Mouse (Mus musculus): ENCODE measurements around the gene Nelfb. TPM values are rescaled to one million over a fixed set of nuclear protein-coding genes. Genes with fewer than 3 reads are reported as not detected.
"Not testable (repeated sequence)": the region's sequence is repeated elsewhere in the genome, so short reads cannot be mapped to it uniquely, and the experiment has no call there.

Nelfb gene
- 129 and 137 TPM in 2 replicates for polyA plus RNA-seq (2016; fragmentation: Nextera tagmentation; extraction: Ambion mirVana)

DNA sequence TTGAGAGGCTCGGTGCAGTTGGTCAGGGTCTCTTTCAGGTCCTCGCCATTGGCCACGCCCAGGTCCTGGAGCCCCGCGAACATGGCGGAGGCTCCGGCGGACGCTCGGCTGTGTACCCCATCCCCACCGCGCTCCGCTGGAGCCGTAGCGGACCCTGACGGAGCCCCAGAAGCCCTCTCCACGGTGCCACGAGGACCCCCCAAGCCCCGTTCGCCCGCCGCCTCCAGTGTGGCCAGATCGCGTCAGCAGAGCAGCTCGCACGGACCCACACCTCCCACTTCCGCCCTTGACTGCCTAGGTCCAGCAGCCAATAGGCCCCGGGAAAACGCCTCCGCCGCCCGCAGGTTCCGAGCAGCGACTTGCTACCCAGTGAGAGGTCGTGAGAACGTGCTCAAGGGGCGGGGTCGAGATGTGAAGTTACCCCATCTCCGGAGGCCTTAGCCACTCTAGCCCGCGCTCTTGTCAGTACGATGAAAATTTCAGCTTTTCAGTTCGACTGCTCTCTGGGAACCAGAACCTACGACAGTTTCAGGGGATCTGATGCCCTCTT lies at the start of gene Nelfb:
Gene Nelfb (minus strand): TSS at position 369 of the 550 bp plus-strand sequence.
- WGBS: under 1% methylated on average over 44 of the region's 44 CpGs
- peak within 1 kb of the TSS; percentile 84 for H3K4me3 ChIP-seq
- H3K27ac ChIP-seq: peak within 1 kb of the TSS; percentile 96
- H3K9me3 ChIP-seq (replicated peaks): no peaks in the 10 kb centered on the region
- H3K36me3 ChIP-seq: peaks cover 34% of the 10 kb centered on the region
- peaks cover 18% of the 10 kb centered on the region for H3K4me1 ChIP-seq
- DNase-seq (ENCODE audit: low spot score): peak; percentile 94
- peaks cover 22% of the 10 kb centered on the region for H3K27me3 ChIP-seq (ENCODE audit: low read depth, poor library complexity, severe bottlenecking)

DNA sequence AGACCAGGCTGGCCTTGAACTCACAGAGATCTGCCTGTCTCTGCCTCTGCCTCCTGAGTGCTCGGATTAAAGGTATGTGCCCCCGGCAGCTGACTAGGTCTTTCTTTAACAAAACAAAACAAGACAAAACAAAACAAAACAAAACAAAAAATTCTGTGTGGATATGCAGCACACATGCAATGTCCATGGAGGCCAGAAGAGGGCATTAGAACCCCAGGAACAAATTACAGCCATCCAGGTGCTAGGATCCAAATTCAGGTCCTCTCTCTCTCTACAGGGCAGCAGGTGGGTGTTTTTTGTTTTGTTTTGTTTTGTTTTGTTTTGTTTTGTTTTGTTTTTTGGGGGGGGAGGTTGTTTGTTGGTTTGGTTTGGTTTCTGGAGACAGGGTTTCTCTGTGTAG lies 47.6 kb upstream of the Nelfb start:
- Histone ChIP-seq H3K36me3 (no peaks in the 10 kb centered on the region), H3K4me1 (peaks cover 35% of the 10 kb centered on the region), H3K4me3 (no peak overlapping the region), H3K27ac (no peak overlapping the region), H3K27me3 (ENCODE audit: low read depth, poor library complexity, severe bottlenecking) (peaks cover 9% of the 10 kb centered on the region), H3K9me3 (replicated peaks) (no peaks in the 10 kb centered on the region)
- 69% methylated on average over 2 of the region's 2 CpGs for WGBS
- DNase-seq (ENCODE audit: low spot score): no peak

GRCm38 (mm10) chr2:25257250-25257649 lies 46.0 kb upstream of the Nelfb start:
- not testable (repeated sequence) for H3K27ac ChIP-seq; H3K4me3 ChIP-seq; H3K9me3 ChIP-seq (replicated peaks); H3K36me3 ChIP-seq; H3K27me3 ChIP-seq (ENCODE audit: low read depth, poor library complexity, severe bottlenecking); DNase-seq (ENCODE audit: low spot score)
- WGBS: 91% methylated on average over 5 of the region's 5 CpGs
- peaks cover 23% of the 10 kb centered on the region for H3K4me1 ChIP-seq

GRCm38 (mm10) chr2:25256443-25257109 lies 45.3 kb upstream of the Nelfb start:
- H3K9me3 ChIP-seq (replicated peaks); H3K27ac ChIP-seq; H3K27me3 ChIP-seq (ENCODE audit: low read depth, poor library complexity, severe bottlenecking); DNase-seq (ENCODE audit: low spot score): not testable (repeated sequence)
- 68% methylated on average over 12 of the region's 12 CpGs for WGBS
- Histone ChIP-seq H3K36me3 (peaks cover 14% of the 10 kb centered on the region), H3K4me3 (peak overlapping the region; percentile 79), H3K4me1 (peaks cover 18% of the 10 kb centered on the region)

DNA sequence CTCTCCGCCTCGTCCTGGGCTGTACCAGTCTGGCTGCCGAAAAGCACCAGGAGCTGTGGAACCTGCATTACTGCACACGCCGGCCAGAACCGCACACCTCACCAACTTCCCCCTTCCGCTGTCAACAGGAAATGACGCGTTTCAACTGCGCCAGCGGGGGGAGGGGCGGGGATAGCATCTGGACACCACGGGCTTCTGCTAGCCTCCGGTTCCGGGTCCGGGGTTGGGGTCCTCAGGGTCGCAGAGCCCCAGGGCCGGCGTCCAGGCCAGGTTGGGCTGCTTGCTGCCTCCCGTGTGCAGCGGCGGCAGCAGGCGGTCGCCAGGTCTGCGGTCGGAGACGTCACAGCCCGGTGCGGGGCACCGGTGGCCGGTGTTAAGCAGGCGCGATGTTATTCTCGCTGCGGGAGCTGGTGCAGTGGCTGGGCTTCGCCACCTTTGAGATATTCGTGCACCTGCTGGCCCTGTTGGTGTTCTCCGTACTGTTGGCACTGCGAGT lies 44.0 kb upstream of the Nelfb start, which contains the start of gene Tmem203:
Gene Tmem203 (plus strand): TSS at position 156 of the 496 bp plus-strand sequence.
- Histone ChIP-seq H3K27me3 (ENCODE audit: low read depth, poor library complexity, severe bottlenecking) (no peaks in the 10 kb centered on the region), H3K9me3 (replicated peaks) (no peaks in the 10 kb centered on the region), H3K36me3 (peaks cover 26% of the 10 kb centered on the region), H3K4me1 (peaks cover 18% of the 10 kb centered on the region), H3K27ac (peak within 1 kb of the TSS; percentile 92), H3K4me3 (peak within 1 kb of the TSS; percentile 79)
- peak; percentile 99 for DNase-seq (ENCODE audit: low spot score)
- WGBS: under 1% methylated on average over 39 of the region's 39 CpGs

DNA sequence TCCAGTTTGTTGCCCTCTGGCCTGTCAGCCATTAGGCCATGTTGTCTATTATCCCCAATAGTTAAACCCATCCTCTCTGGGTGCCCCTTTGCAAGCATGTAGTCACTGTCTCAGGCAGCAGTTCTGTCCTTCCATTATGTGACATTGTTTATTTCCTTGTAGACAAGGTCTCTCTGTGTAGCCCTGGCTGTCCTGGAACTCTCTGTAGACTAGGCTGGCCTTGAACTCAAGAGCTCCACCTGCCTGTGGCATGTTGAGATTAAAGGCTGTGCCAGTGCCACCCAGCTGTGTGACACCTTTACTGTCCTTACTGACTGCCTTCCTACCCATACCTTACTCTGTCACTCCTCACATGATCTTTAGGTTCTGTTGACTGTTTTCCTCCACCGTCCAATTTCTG lies 41.0 kb upstream of the Nelfb start:
- no peak for DNase-seq (ENCODE audit: low spot score)
- 83% methylated on average over 1 of the region's 1 CpGs for WGBS
- no peak overlapping the region for H3K27ac ChIP-seq
- H3K36me3 ChIP-seq: peaks cover 56% of the 10 kb centered on the region
- no peaks in the 10 kb centered on the region for H3K9me3 ChIP-seq (replicated peaks)
- no peaks in the 10 kb centered on the region for H3K27me3 ChIP-seq (ENCODE audit: low read depth, poor library complexity, severe bottlenecking)
- H3K4me1 ChIP-seq: peaks cover 18% of the 10 kb centered on the region
- no peak overlapping the region for H3K4me3 ChIP-seq

DNA sequence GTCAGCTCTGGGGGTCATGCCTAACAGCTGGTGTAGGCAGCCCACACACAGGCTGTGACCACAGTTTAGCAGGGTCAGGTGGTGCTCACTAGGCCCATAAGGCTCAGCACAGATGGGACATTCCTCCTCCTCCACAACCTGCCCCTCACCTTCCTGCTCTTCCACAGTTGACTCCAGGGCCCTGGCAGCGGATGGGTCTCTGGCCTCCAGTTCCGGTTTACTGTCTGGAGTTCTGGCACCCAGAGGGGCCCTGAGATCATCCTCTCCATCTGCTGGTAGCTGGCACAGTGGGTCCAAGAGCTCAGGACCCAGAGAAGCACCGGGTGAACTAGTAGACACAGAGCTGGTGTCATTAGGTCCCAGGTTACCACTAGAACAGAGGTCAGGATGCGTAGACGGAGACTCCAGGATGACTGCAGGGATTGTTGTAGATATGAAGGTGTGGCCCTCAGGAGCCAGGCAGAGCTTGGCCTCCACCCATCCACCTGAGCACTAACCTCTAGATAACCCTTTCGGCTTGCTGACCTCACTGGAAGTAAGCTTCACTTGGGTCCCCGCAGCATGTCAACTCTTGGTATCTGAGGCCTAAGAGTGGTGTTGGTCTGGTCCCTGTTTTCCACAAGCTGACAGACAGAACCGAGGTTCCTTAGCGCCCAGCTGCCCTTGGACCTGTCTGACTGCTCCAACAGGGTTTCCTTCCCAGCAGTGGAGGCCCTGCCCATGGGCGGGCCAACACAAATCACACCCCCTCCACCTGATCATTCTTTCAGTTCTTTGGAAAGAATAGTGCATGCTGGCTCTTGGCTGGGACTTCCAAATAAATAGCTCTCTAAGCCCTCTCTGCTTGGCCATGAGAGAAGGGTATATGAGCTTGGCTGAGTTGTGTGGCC lies 35.1 kb upstream of the Nelfb start, which contains the start of gene AL732309.1:
Gene AL732309.1 (minus strand): TSS at position 681 of the 890 bp plus-strand sequence.
- DNase-seq (ENCODE audit: low spot score): no peak
- H3K27ac ChIP-seq: no peak within 1 kb of the TSS
- peaks cover 31% of the 10 kb centered on the region for H3K27me3 ChIP-seq (ENCODE audit: low read depth, poor library complexity, severe bottlenecking)
- peaks cover 18% of the 10 kb centered on the region for H3K4me1 ChIP-seq
- no peak within 1 kb of the TSS for H3K4me3 ChIP-seq
- WGBS: 91% methylated on average over 10 of the region's 10 CpGs
- peaks cover 65% of the 10 kb centered on the region for H3K36me3 ChIP-seq
- H3K9me3 ChIP-seq (replicated peaks): no peaks in the 10 kb centered on the region

DNA sequence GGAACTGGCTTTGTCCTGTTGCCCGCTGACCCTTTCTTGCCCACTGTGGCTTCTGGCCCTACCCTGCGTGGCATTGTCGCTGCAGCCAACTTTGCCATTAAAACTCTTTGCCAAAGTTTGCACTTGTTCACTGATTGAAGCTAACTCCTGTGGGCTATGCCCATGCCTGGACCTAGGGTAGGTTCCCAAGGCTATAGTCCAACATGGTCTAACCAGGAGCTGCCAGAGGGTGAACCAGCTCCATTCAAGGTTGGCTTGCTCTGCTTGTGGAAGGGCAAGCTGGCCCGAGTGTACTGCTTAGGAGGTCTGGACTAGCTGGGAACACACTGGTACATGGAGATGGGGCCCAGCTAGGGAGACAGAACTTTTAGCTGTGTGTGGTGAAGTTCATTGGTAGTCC lies 32.9 kb upstream of the Nelfb start:
- H3K27ac ChIP-seq: no peak overlapping the region
- 87% methylated on average over 4 of the region's 4 CpGs for WGBS
- H3K4me1 ChIP-seq: peaks cover 31% of the 10 kb centered on the region
- H3K4me3 ChIP-seq: no peak overlapping the region
- peaks cover 39% of the 10 kb centered on the region for H3K27me3 ChIP-seq (ENCODE audit: low read depth, poor library complexity, severe bottlenecking)
- peaks cover 43% of the 10 kb centered on the region for H3K36me3 ChIP-seq
- DNase-seq (ENCODE audit: low spot score): no peak
- no peaks in the 10 kb centered on the region for H3K9me3 ChIP-seq (replicated peaks)

DNA sequence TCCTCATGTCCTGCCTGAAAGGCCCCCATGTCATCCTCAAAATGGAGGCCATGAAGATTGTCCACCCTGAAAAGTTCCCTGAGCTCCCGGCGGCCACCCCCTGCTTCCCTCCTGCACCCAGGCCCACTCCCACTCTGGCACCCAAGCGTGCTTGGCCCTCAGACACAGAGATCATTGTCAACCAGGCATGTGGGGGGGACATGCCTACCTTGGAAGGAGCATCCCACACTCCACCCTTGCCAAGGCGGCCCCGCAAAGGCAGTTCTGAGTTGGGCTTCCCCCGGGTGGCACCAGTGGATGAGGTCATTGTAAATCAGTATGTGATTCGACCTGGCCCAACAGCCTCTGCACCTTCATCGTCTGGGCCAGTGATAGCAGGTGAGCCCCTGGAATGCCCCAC lies 32.1 kb upstream of the Nelfb start:
- H3K4me3 ChIP-seq: peak overlapping the region; percentile 63
- peak overlapping the region; percentile 47; the same call in 1 of the 2 replicates for H3K27ac ChIP-seq
- WGBS: 72% methylated on average over 8 of the region's 8 CpGs
- peaks cover 31% of the 10 kb centered on the region for H3K4me1 ChIP-seq
- DNase-seq (ENCODE audit: low spot score): no peak
- H3K27me3 ChIP-seq (ENCODE audit: low read depth, poor library complexity, severe bottlenecking): peaks cover 44% of the 10 kb centered on the region
- H3K36me3 ChIP-seq: peaks cover 35% of the 10 kb centered on the region
- no peaks in the 10 kb centered on the region for H3K9me3 ChIP-seq (replicated peaks)

GRCm38 (mm10) chr2:25242101-25242506 lies 30.8 kb upstream of the Nelfb start, which contains the start of the genes Rnf208 and Cysrt1:
Gene Rnf208 (plus strand): TSS chr2:25242255.
Gene Cysrt1 (minus strand): TSS chr2:25242452.
- under 1% methylated on average over 59 of the region's 59 CpGs for WGBS
- H3K27ac ChIP-seq: peak within 1 kb of the TSS; percentile 71
- peaks cover 48% of the 10 kb centered on the region for H3K27me3 ChIP-seq (ENCODE audit: low read depth, poor library complexity, severe bottlenecking)
- peaks cover 22% of the 10 kb centered on the region for H3K36me3 ChIP-seq
- peak; percentile 43 for DNase-seq (ENCODE audit: low spot score)
- H3K4me3 ChIP-seq: peak within 1 kb of the TSS; percentile 63
- H3K4me1 ChIP-seq: peaks cover 31% of the 10 kb centered on the region
- no peaks in the 10 kb centered on the region for H3K9me3 ChIP-seq (replicated peaks)

GRCm38 (mm10) chr2:25241438-25241775 lies 30.1 kb upstream of the Nelfb start:
- peaks cover 51% of the 10 kb centered on the region for H3K27me3 ChIP-seq (ENCODE audit: low read depth, poor library complexity, severe bottlenecking)

GRCm38 (mm10) chr2:25240723-25241437 lies 29.6 kb upstream of the Nelfb start:
- H3K4me3 ChIP-seq: peak overlapping the region; percentile 63
- WGBS: 2% methylated on average over 29 of the region's 29 CpGs
- H3K27me3 ChIP-seq (ENCODE audit: low read depth, poor library complexity, severe bottlenecking): peaks cover 56% of the 10 kb centered on the region
- peaks cover 10% of the 10 kb centered on the region for H3K36me3 ChIP-seq
- DNase-seq (ENCODE audit: low spot score): peak; percentile 79
- peak overlapping the region; percentile 71 for H3K27ac ChIP-seq
- H3K9me3 ChIP-seq (replicated peaks): no peaks in the 10 kb centered on the region
- H3K4me1 ChIP-seq: peaks cover 34% of the 10 kb centered on the region

More at GRCm38 (mm10) chr2:25241438-25241775, 30.1 kb upstream of the Nelfb start:
- Histone ChIP-seq H3K36me3 (peaks cover 15% of the 10 kb centered on the region), H3K4me3 (peak overlapping the region; percentile 63), H3K4me1 (peaks cover 34% of the 10 kb centered on the region), H3K9me3 (replicated peaks) (no peaks in the 10 kb centered on the region), H3K27ac (no peak overlapping the region; the same call in 1 of the 2 replicates)
- DNase-seq (ENCODE audit: low spot score): no peak
- 24% methylated on average over 6 of the region's 6 CpGs for WGBS
